Mouse (Mus musculus): ENCODE data around the gene Card19.

The Card19 gene

GRCm38 (mm10) chr13:49192156-49192855 is 23.5 kb downstream of the Card19 start:
- DNase-seq: peak; percentile 50

GRCm38 (mm10) chr13:49191673-49192035 is 24.2 kb downstream of the Card19 start:
- DNase-seq: no peak

- DNase-seq: peak; percentile 82
Measured at GRCm38 (mm10) chr13:49190876-49191672, 24.8 kb downstream of the Card19 start.

- DNase-seq: peak; percentile 88
Measured at GRCm38 (mm10) chr13:49189970-49190870, 25.6 kb downstream of the Card19 start.

- no peak for DNase-seq
Measured at GRCm38 (mm10) chr13:49188966-49189360, 26.9 kb downstream of the Card19 start.

- DNase-seq: no peak
Measured at GRCm38 (mm10) chr13:49188219-49188965, 27.4 kb downstream of the Card19 start.

- peak; percentile 82 for DNase-seq
Measured at GRCm38 (mm10) chr13:49187288-49188218, 28.3 kb downstream of the Card19 start, which contains the start of gene Ninj1. Gene Ninj1, plus strand, starts transcription at chr13:49187485.

GRCm38 (mm10) chr13:49186798-49187287 is 29.0 kb downstream of the Card19 start:
- DNase-seq: no peak

GRCm38 (mm10) chr13:49183646-49184045 is 32.2 kb downstream of the Card19 start:
- DNase-seq: no peak

GRCm38 (mm10) chr13:49183161-49183560 is 32.7 kb downstream of the Card19 start:
- no peak for DNase-seq

GRCm38 (mm10) chr13:49181411-49181984 is 34.3 kb downstream of the Card19 start:
- no peak for DNase-seq

- no peak for DNase-seq
Measured at GRCm38 (mm10) chr13:49180691-49181090, 35.1 kb downstream of the Card19 start.

- DNase-seq: no peak
Measured at GRCm38 (mm10) chr13:49180274-49180673, 35.6 kb downstream of the Card19 start.

- no peak for DNase-seq
Measured at GRCm38 (mm10) chr13:49178839-49179585, 36.8 kb downstream of the Card19 start.

- no peak for DNase-seq
Measured at GRCm38 (mm10) chr13:49175509-49175908, 40.3 kb downstream of the Card19 start.

GRCm38 (mm10) chr13:49172971-49173596 is 42.8 kb downstream of the Card19 start:
- DNase-seq: peak; percentile 78

- no peak for DNase-seq
Measured at GRCm38 (mm10) chr13:49172335-49172734, 43.5 kb downstream of the Card19 start.

- DNase-seq: no peak
Measured at GRCm38 (mm10) chr13:49171729-49172128, 44.1 kb downstream of the Card19 start.

GRCm38 (mm10) chr13:49170623-49171022 is 45.2 kb downstream of the Card19 start:
- DNase-seq: no peak
